ENCODE assay signal across 8 mouse cellular contexts in the genomic region with DNA sequence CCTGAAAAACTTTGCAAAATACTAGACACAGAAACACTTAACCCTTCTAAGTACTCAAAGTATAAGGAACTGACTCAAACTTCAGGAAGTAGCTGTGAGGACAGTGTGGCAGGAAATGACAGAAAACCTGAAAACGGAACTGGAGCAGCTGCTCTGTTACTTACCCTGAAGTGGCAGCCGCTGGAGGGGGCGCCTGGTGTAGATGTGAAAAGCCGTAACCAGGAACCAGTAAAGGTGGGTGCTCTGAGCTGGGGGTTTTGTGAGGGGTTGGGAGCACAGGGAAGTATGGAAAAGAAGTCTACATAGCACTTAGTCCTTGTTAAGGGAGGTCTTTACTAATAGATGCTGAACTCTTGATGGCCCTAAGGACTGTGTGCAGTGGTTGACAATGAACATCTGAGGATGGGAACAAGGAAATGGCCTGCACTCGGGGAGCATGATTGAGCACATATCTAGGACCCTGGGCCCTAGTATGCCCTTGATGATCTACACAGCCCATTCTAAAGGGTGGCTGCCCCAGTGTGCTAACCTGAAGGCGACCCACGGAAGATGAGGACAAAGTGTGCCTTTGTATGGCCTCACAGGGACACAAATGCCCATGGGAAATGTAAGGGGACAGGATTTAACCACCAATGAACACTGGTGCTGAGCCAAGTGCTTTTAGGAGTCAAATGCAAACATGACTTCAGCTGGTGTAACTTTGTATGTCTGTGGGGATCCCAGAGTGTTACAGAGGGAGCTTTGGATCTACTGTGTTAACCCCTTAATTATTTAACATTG. TPM values are rescaled to one million over a fixed set of nuclear protein-coding genes. Genes with fewer than 3 reads are reported as not detected.
DNase-seq lines count a peak whose midpoint lies in the region; ATAC-seq and TF ChIP-seq lines count a peak whose summit lies in the region.

A gene (plus strand): TSS at position 143 of the 780 bp plus-strand sequence.

- H3K27ac ChIP-seq in embryonic facial prominence, embryonic 15.5 days (replicated peaks) = 0 out of 2 replicates have a peak within 1 kb of the TSS, but pooled peaks have one; percentile 25
- H3K27ac ChIP-seq in embryonic facial prominence, embryonic 10.5 days (replicated peaks) = no peak within 1 kb of the TSS
- peak within 1 kb of the TSS; percentile 76 for H3K27ac ChIP-seq in heart, postnatal 0 days (ENCODE audit: low read depth)
- peak within 1 kb of the TSS; percentile 51 for H3K27ac ChIP-seq in stomach, embryonic 16.5 days (ENCODE audit: low read length)

- no peaks in the 10 kb centered on the region for H3K9me3 ChIP-seq in embryonic facial prominence, embryonic 15.5 days (replicated peaks)
- H3K9me3 ChIP-seq in embryonic facial prominence, embryonic 10.5 days = no peaks in the 10 kb centered on the region
- no peaks in the 10 kb centered on the region for H3K9me3 ChIP-seq in heart, postnatal 0 days (replicated peaks; ENCODE audit: control insufficient read depth, low read length)
- H3K9me3 ChIP-seq in stomach, embryonic 16.5 days (replicated peaks; ENCODE audit: control insufficient read depth, low read length) = no peaks in the 10 kb centered on the region

- H3K4me1 ChIP-seq in embryonic facial prominence, embryonic 15.5 days = no peaks in the 10 kb centered on the region
- H3K4me1 ChIP-seq in embryonic facial prominence, embryonic 10.5 days = no peaks in the 10 kb centered on the region
- peaks cover 10% of the 10 kb centered on the region; the same call in 1 of the 2 replicates for H3K4me1 ChIP-seq in heart, postnatal 0 days (ENCODE audit: control insufficient read depth, insufficient read depth)
- no peaks in the 10 kb centered on the region for H3K4me1 ChIP-seq in lung, adult 2 months (ENCODE audit: control insufficient read depth, insufficient read depth, low read length)
- no peaks in the 10 kb centered on the region for H3K4me1 ChIP-seq in stomach, embryonic 16.5 days (ENCODE audit: control insufficient read depth, insufficient read depth, low read length)

- no peak for TF ChIP-seq EP300 in heart, postnatal 0 days (IDR thresholded peaks at IDR 0.05; ENCODE audit: low read depth)

- ATAC-seq in embryonic facial prominence, embryonic 15.5 days (ENCODE audit: insufficient number of reproducible peaks, low FRiP score, low TSS enrichment, low read depth) = no peak
- ATAC-seq in heart, postnatal 0 days (ENCODE audit: insufficient read depth, low read depth) = no peak
- ATAC-seq in stomach, embryonic 16.5 days (ENCODE audit: insufficient read depth, low FRiP score) = no peak

- TF ChIP-seq CTCF in heart, postnatal 0 days (IDR thresholded peaks at IDR 0.05; ENCODE audit: low read depth) = no peak
- TF ChIP-seq CTCF in lung, adult 2 months (IDR thresholded peaks at IDR 0.05; ENCODE audit: insufficient read depth, low read length) = no peak

- H3K36me3 ChIP-seq in embryonic facial prominence, embryonic 15.5 days = peaks cover 31% of the 10 kb centered on the region
- peaks cover 33% of the 10 kb centered on the region for H3K36me3 ChIP-seq in embryonic facial prominence, embryonic 10.5 days (replicated peaks)
- H3K36me3 ChIP-seq in heart, postnatal 0 days (replicated peaks; ENCODE audit: control insufficient read depth, insufficient read depth, low read length) = peaks cover 31% of the 10 kb centered on the region
- peaks cover 6% of the 10 kb centered on the region; the same call in 1 of the 2 replicates for H3K36me3 ChIP-seq in stomach, embryonic 16.5 days (ENCODE audit: control insufficient read depth, insufficient read depth, low read length)

- no peak within 1 kb of the TSS for H3K4me2 ChIP-seq in embryonic facial prominence, embryonic 15.5 days (replicated peaks)
- peak within 1 kb of the TSS; percentile 50 for H3K4me2 ChIP-seq in heart, postnatal 0 days (ENCODE audit: low read depth, low read length)
- H3K4me2 ChIP-seq in stomach, embryonic 16.5 days (ENCODE audit: low read depth, low read length) = peak within 1 kb of the TSS; percentile 3; the same call in 1 of the 2 replicates

- no peaks in the 10 kb centered on the region for H3K27me3 ChIP-seq in embryonic facial prominence, embryonic 15.5 days
- H3K27me3 ChIP-seq in embryonic facial prominence, embryonic 10.5 days (replicated peaks; ENCODE audit: low read depth, poor library complexity, severe bottlenecking) = no peaks in the 10 kb centered on the region
- no peaks in the 10 kb centered on the region for H3K27me3 ChIP-seq in heart, postnatal 0 days (ENCODE audit: control insufficient read depth, insufficient read depth, low read length)
- no peaks in the 10 kb centered on the region for H3K27me3 ChIP-seq in stomach, embryonic 16.5 days (ENCODE audit: control insufficient read depth, insufficient read depth, low read length)

- H3K4me3 ChIP-seq in embryonic facial prominence, embryonic 15.5 days (replicated peaks) = no peak within 1 kb of the TSS
- no peak within 1 kb of the TSS for H3K4me3 ChIP-seq in embryonic facial prominence, embryonic 10.5 days
- peak within 1 kb of the TSS; percentile 27; the same call in 1 of the 2 replicates for H3K4me3 ChIP-seq in heart, postnatal 0 days (ENCODE audit: low read depth, low read length)
- peak within 1 kb of the TSS; percentile 35 for H3K4me3 ChIP-seq in lung, adult 2 months (replicated peaks; ENCODE audit: extremely low read depth, low read depth, low read length)
- H3K4me3 ChIP-seq in stomach, embryonic 16.5 days (replicated peaks; ENCODE audit: low read length) = 0 out of 2 replicates have a peak within 1 kb of the TSS, but pooled peaks have one; percentile 1

- WGBS in embryonic facial prominence, embryonic 15.5 days = 70% methylated on average over 7 of the region's 7 CpGs
- 74% methylated on average over 7 of the region's 7 CpGs for WGBS in embryonic facial prominence, embryonic 10.5 days
- 52% methylated on average over 7 of the region's 7 CpGs for WGBS in heart, postnatal 0 days
- 42% methylated on average over 7 of the region's 7 CpGs for WGBS in lung, adult 2 months
- WGBS in stomach, embryonic 16.5 days = 76% methylated on average over 7 of the region's 7 CpGs

- no peak for DNase-seq in embryonic facial prominence, embryonic 10.5 days (ENCODE audit: low spot score)
- DNase-seq in adrenal gland, postnatal 14 days = peak; percentile 55
- DNase-seq in heart, postnatal 0 days (ENCODE audit: low spot score) = peak; percentile 30
- no peak for DNase-seq in lung, adult 2 months
- DNase-seq in urinary bladder, adult 18-20 months (ENCODE audit: low spot score in 2 of 2) = no peak
- DNase-seq in cerebellum, adult 8-10 months = no peak

- TF ChIP-seq POLR2A in lung, adult 2 months (IDR thresholded peaks at IDR 0.05; ENCODE audit: borderline replicate concordance, extremely low read depth, low read depth, low read length) = no peak

- H3K9ac ChIP-seq in embryonic facial prominence, embryonic 15.5 days = no peak within 1 kb of the TSS
- no peak within 1 kb of the TSS; the same call in 1 of the 2 replicates for H3K9ac ChIP-seq in heart, postnatal 0 days (replicated peaks; ENCODE audit: low read depth, low read length)
- no peak within 1 kb of the TSS for H3K9ac ChIP-seq in stomach, embryonic 16.5 days (ENCODE audit: low read length)

RNA-seq across cellular contexts. Expression of the gene that starts here (rescaled TPM):
- polyA plus RNA-seq in embryonic facial prominence, embryonic 15.5 days (2015; fragmentation: Nextera tagmentation; extraction: Ambion mirVana) = 7.7 and 9.4 TPM in 2 replicates
- polyA plus RNA-seq in embryonic facial prominence, embryonic 10.5 days (2016; fragmentation: Nextera tagmentation; extraction: Ambion mirVana) = 1.5 and 3.0 TPM in 2 replicates
- 12.2 and 27.7 TPM in 2 replicates for total RNA-seq in adrenal gland, postnatal 14 days (2021)
- total RNA-seq in heart, postnatal 0 days (2014; rRNA removed; ENCODE audit: low replicate concordance) = 2.3 and 3.9 TPM in 2 replicates
- 4.3 and 4.7 TPM in 2 replicates for polyA plus RNA-seq in heart, postnatal 0 days (2015; fragmentation: Nextera tagmentation; extraction: Ambion mirVana)
- 17.4 and 26.2 TPM in 2 replicates for polyA plus RNA-seq in lung, adult 2 months (2012; rRNA removed)
- 9.0 and 10.9 TPM in 2 replicates for polyA plus RNA-seq in stomach, embryonic 16.5 days (2015; fragmentation: Nextera tagmentation; extraction: Ambion mirVana)

Comparison
In these comparisons a context has a peak if more than half of its experiments do, and no peak if none do; other contexts are left out.
1. H3K4me3 ChIP-seq: peak in heart, postnatal 0 days (single experiment), lung, adult 2 months (single experiment) and stomach, embryonic 16.5 days (single experiment); none in embryonic facial prominence, embryonic 15.5 days (single experiment) and embryonic facial prominence, embryonic 10.5 days (single experiment).
2. DNase-seq: peak in adrenal gland, postnatal 14 days (single experiment) and heart, postnatal 0 days (single experiment); none in embryonic facial prominence, embryonic 10.5 days (single experiment), lung, adult 2 months (single experiment), urinary bladder, adult 18-20 months (0 of 2) and cerebellum, adult 8-10 months (single experiment).